Mouse (Mus musculus) granulocyte monocyte progenitor cell, adult 5-6 weeks (primary cell): ENCODE measurements around the gene Commd1. TPM values are rescaled to one million over a fixed set of nuclear protein-coding genes. Genes with fewer than 3 reads are reported as not detected.

Source experiments
- ATAC-seq: replicated peaks from 2 replicates; pipeline ENCODE4 v1.8.0; 2016; ENCODE audit warnings: mild to moderate bottlenecking, moderate TSS enrichment, inconsistent platforms; ENCODE audit not compliant: poor library complexity, severe bottlenecking
- total RNA-seq, 2 experiments: library from RNA; stranded (forward) in 1 of 2; stranded (reverse) in 1 of 2; fragments of 200-712, 200-1000 nt in 1 of 2; fragments of >200 nt in 1 of 2; fragmentation: Nextera tagmentation in 1 of 2; gene quantifications; 2 replicates each; pipeline ENCODE4 v1.2.3; 2014 to 2017

Gene Commd1
- total RNA-seq, 2 experiments from 2014 or later = 97.6 to 119 TPM

GRCm38 (mm10) chr11:22846960-22847731 is 135.0 kb downstream of the Commd1 start:
- ATAC-seq = no peak

Other genes starting within 250 kb of the Commd1 start
- 8.6 and 12.3 TPM in 2 replicates for gene B3gnt2, start 121.4 kb downstream of the Commd1 start, total RNA-seq (2014; fragmentation: Nextera tagmentation)
- gene B3gnt2, start 121.4 kb downstream of the Commd1 start, total RNA-seq (2017) = 10.6 and 41.3 TPM in 2 replicates
- gene Zrsr1, start 10.4 kb downstream of the Commd1 start, total RNA-seq (2014; fragmentation: Nextera tagmentation) = 3.2 and 4.1 TPM in 2 replicates
- 4.5 and 9.3 TPM in 2 replicates for gene Zrsr1, start 10.4 kb downstream of the Commd1 start, total RNA-seq (2017)
- 70.6 and 93.5 TPM in 2 replicates for gene Gm28048, start 292 bp downstream of the Commd1 start, total RNA-seq (2014; fragmentation: Nextera tagmentation)
- 48.6 and 74.5 TPM in 2 replicates for gene Gm28048, start 292 bp downstream of the Commd1 start, total RNA-seq (2017)
- gene Cct4, start 8.1 kb upstream of the Commd1 start, total RNA-seq (2014; fragmentation: Nextera tagmentation) = 190 and 205 TPM in 2 replicates
- gene Cct4, start 8.1 kb upstream of the Commd1 start, total RNA-seq (2017) = 260 and 305 TPM in 2 replicates
- gene Fam161a, start 25.1 kb upstream of the Commd1 start, total RNA-seq (2014; fragmentation: Nextera tagmentation) = 2.4 and 3.6 TPM in 2 replicates
- 1.3 and 1.7 TPM in 2 replicates for gene Fam161a, start 25.1 kb upstream of the Commd1 start, total RNA-seq (2017)